Mouse (Mus musculus) G1E (cell line): ENCODE measurements around the gene D430041D05Rik. TPM values are rescaled to one million over a fixed set of nuclear protein-coding genes. Genes with fewer than 3 reads are reported as not detected.

Experiments
- ATAC-seq: 2 replicates; pipeline ENCODE4 v1.8.0; 2016; ENCODE audit warnings: mild to moderate bottlenecking; ENCODE audit not compliant: insufficient number of reproducible peaks, poor library complexity, low FRiP score, severe bottlenecking; ENCODE audit errors: extremely low read depth
- DNase-seq: peaks from one replicate; pipeline ENCODE4 v3.0.0; 2012; ENCODE audit warnings: low spot score
- H3K27me3 ChIP-seq: 2 replicates; pipeline ENCODE4 v1.6.1; 2012; ENCODE audit warnings: mild to moderate bottlenecking, low read length, inconsistent platforms; ENCODE audit not compliant: insufficient read depth
- H3K36me3 ChIP-seq: replicated peaks from 2 replicates; pipeline ENCODE3; 2012; ENCODE audit warnings: mild to moderate bottlenecking, inconsistent platforms
- H3K4me1 ChIP-seq: 2 replicates; pipeline ENCODE4 v1.6.1; 2012; ENCODE audit warnings: low read depth, low read length, inconsistent platforms, mixed read lengths; ENCODE audit not compliant: insufficient read depth
- H3K4me3 ChIP-seq: 2 replicates; pipeline ENCODE4 v1.5.1; 2012; ENCODE audit warnings: low read depth, mild to moderate bottlenecking, inconsistent platforms, low read length, moderate library complexity, mixed read lengths
- H3K9me3 ChIP-seq: replicated peaks from 2 replicates; pipeline ENCODE4 v1.6.1; 2012; ENCODE audit warnings: inconsistent platforms
- CTCF ChIP-seq: IDR thresholded peaks from 2 replicates; pipeline ENCODE4 v1.5.1; 2012; ENCODE audit warnings: low read depth, low read length, inconsistent platforms, mixed read lengths
- GATA1 ChIP-seq: IDR thresholded peaks from 2 replicates; pipeline ENCODE4 v1.6.1; 2012; ENCODE audit warnings: borderline replicate concordance, low read length, inconsistent platforms, mixed read lengths
- GATA2 ChIP-seq: IDR thresholded peaks from 2 replicates; pipeline ENCODE4 v1.6.1; 2012; ENCODE audit warnings: low read depth, low read length, inconsistent platforms, borderline replicate concordance
- POLR2AphosphoS5 ChIP-seq: IDR thresholded peaks from 2 replicates; pipeline ENCODE4 v1.6.1; 2012; ENCODE audit warnings: low read depth, low read length, inconsistent platforms; ENCODE audit not compliant: insufficient replicate concordance
- TAL1 ChIP-seq: conservative IDR thresholded peaks from 2 replicates; pipeline ENCODE4 v1.6.1; 2012; ENCODE audit warnings: low read depth, low read length, inconsistent platforms, mixed read lengths
- polyA plus RNA-seq: library from polyadenylated mRNA; stranded (reverse); fragments of >175 nt; gene quantifications from 2 replicates; pipeline ENCODE4 v1.2.3, GENCODE M21; 2012
- total RNA-seq, 2 experiments: library from RNA; stranded (forward) in 1 of 2; stranded (reverse) in 1 of 2; fragments of 200-1000 nt in 1 of 2; fragments of >200 nt in 1 of 2; fragmentation: Nextera tagmentation in 1 of 2; gene quantifications; 2 replicates each; pipeline ENCODE4 v1.2.3; 2014 to 2017

The D430041D05Rik gene
- total and polyA plus RNA-seq, 3 experiments: 0.01 to 0.22 TPM; not detected in 1

- TF ChIP-seq CTCF (no peak), POLR2AphosphoS5 (no peak)
- Histone ChIP-seq H3K9me3 (no peaks in the 10 kb centered on the region), H3K36me3 (no peaks in the 10 kb centered on the region), H3K4me3 (no peak overlapping the region), H3K4me1 (no peaks in the 10 kb centered on the region; the same call in 1 of the 2 replicates), H3K27me3 (peaks cover 29% of the 10 kb centered on the region)
- ATAC-seq (no peak), DNase-seq (no peak)
These were observed 218.2 kb downstream of the D430041D05Rik start for GRCm38 (mm10) chr2:104192401-104193141.

- Histone ChIP-seq H3K36me3 (no peaks in the 10 kb centered on the region), H3K4me1 (no peaks in the 10 kb centered on the region), H3K27me3 (peaks cover 25% of the 10 kb centered on the region), H3K9me3 (no peaks in the 10 kb centered on the region), H3K4me3 (no peak overlapping the region)
- no peak for TF ChIP-seq GATA1
- no peak for TF ChIP-seq POLR2AphosphoS5
- TF ChIP-seq GATA2: no peak
- no peak for TF ChIP-seq TAL1
- no peak for TF ChIP-seq CTCF
- DNase-seq (no peak), ATAC-seq (no peak)
These were observed 219.1 kb downstream of the D430041D05Rik start for GRCm38 (mm10) chr2:104191723-104192122.

DNA sequence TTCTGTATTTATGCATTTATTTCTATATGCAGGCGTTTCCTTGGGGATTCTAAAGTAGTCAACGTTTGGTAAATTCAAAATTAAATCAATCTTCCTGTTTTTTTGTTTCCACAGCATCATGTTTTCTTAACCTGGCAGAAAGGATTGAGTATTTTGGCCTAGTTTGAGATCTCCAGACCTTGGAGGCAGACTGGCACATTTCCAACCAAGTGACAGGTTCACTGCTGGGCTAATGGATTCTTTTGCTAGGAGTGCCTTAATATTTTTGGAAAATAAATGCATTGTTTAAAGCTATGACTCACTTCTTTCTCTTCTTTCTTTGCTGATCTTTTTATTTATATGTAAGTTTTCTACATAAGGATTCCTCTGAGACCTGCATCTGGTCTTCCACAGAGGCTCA is 222.0 kb downstream of the D430041D05Rik start:
- no peak for ATAC-seq
- TF ChIP-seq TAL1: no peak
- TF ChIP-seq GATA2: no peak
- no peak for TF ChIP-seq POLR2AphosphoS5
- no peak for TF ChIP-seq CTCF
- no peak for TF ChIP-seq GATA1
- Histone ChIP-seq H3K4me1 (no peaks in the 10 kb centered on the region; the same call in 1 of the 2 replicates), H3K9me3 (no peaks in the 10 kb centered on the region), H3K36me3 (no peaks in the 10 kb centered on the region), H3K27me3 (peaks cover 13% of the 10 kb centered on the region), H3K4me3 (no peak overlapping the region)
- no peak for DNase-seq

DNA sequence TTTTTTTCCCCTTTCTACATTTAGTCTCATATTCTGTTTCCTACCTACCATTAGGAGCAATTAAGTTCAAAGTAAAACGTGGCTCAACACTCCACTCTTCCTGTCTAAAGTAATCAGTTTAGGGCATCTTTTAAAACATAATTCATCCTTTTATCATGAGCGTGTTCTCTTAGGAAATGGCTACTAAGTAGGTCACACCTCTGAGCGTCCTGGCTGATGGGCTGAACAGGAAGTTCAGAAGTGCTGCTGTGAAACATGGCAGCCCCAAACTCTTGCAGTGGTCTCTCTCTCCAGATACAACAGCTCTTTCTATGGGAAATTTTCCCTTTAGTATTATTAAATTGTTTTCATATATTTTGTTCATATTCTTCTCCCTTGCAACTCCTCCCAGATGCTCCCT is 223.7 kb downstream of the D430041D05Rik start:
- TF ChIP-seq TAL1 (no peak), POLR2AphosphoS5 (no peak), GATA1 (no peak), CTCF (no peak), GATA2 (no peak)
- Histone ChIP-seq H3K4me3 (no peak overlapping the region), H3K4me1 (no peaks in the 10 kb centered on the region; the same call in 1 of the 2 replicates), H3K27me3 (peaks cover 5% of the 10 kb centered on the region; the same call in 1 of the 2 replicates), H3K36me3 (no peaks in the 10 kb centered on the region), H3K9me3 (no peaks in the 10 kb centered on the region)
- ATAC-seq: no peak
- no peak for DNase-seq

DNA sequence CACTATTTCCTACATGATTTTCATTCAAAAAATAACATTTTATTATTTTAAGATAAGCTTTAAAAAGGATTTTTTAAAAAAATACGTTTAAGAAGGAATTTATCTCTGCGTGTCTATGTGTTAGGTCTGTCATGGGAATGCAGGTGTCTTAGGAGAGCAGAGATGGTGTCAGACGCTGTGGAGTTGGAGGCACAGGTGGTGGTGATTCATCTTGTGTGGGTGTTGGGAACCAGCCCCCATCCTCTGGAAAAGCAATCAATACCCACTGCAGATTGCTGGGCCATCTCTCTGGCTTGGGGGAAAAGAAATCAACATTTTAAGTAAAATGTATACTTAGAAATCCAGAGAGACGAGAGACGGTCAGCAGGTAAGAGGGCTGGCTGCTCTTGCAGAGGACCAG is 225.2 kb downstream of the D430041D05Rik start:
- Histone ChIP-seq H3K27me3 (peaks cover 4% of the 10 kb centered on the region; the same call in 1 of the 2 replicates), H3K9me3 (no peaks in the 10 kb centered on the region), H3K4me1 (no peaks in the 10 kb centered on the region; the same call in 1 of the 2 replicates), H3K36me3 (no peaks in the 10 kb centered on the region), H3K4me3 (no peak overlapping the region)
- no peak for TF ChIP-seq POLR2AphosphoS5
- no peak for TF ChIP-seq TAL1
- DNase-seq: no peak
- ATAC-seq: no peak

DNA sequence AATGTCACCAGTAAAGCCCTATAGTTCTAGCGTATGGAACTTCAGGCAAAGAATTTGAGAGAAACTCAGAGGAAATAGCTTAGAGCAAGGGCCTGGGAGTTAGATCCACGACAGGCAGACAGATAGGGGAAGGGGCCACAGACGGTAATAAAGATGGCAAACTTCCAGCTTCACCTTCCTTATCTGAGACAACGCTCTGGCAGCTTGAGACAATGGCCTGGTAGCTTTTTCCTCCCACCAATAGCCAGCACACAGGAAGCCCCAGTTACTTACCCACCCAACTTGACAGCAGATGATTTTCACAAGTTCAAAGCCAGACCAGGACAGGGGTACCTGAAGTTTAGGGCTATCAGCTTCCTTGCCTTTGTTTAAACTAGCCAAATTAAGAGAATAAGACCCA is 226.5 kb downstream of the D430041D05Rik start:
- TF ChIP-seq TAL1 (no peak), GATA1 (no peak), POLR2AphosphoS5 (no peak), GATA2 (no peak)
- H3K27me3 ChIP-seq: peaks cover 4% of the 10 kb centered on the region; the same call in 1 of the 2 replicates
- ATAC-seq (no peak), DNase-seq (no peak)
- no peaks in the 10 kb centered on the region; the same call in 1 of the 2 replicates for H3K4me1 ChIP-seq
- H3K4me3 ChIP-seq: no peak overlapping the region
- no peaks in the 10 kb centered on the region for H3K9me3 ChIP-seq
- H3K36me3 ChIP-seq: no peaks in the 10 kb centered on the region
